Mouse (Mus musculus): ENCODE results near the gene Prpf40b.
"Not testable (repeated sequence)": the region's sequence is repeated elsewhere in the genome, so short reads cannot be mapped to it uniquely, and the experiment has no call there.

The Prpf40b gene

DNA sequence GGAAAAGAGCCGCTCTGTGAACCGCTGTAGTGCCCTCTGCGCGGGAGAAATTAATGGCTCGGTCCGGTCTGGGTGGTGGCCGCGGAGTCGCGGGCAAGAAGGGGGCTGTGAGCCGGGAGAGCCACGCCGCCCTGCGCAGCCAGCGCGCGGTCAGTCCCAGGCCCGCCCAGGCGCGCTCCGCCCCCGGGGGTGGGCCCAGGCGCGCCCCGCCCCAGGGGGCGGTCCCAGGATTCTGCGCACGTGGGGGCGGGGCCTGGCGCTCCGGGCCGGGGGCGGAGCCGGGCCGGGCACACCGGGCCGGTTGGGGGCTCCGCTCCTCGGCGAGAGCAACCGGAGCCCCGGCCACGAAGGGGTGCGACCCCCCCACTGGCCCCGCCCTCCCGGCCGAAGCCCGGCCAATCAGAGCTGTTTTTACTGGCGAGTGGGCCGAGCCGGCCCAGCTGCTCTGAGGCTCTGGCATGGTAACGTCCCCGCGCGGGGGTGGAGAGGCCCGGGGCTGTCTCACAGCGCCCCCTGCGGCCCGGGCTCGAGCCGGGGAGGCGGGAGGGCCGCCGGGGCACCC is at the start of gene Prpf40b:
Prpf40b (plus strand) TSS at position 275 of the 562 bp plus-strand sequence.
- peak; percentile 92 for DNase-seq (ENCODE audit: low read depth, low spot score)

- not testable (repeated sequence) for DNase-seq (ENCODE audit: low read depth, low spot score)
Observed at GRCm38 (mm10) chr15:99246736-99247135, 48.2 kb upstream of the Prpf40b start.

GRCm38 (mm10) chr15:99248972-99249371 is 45.9 kb upstream of the Prpf40b start:
- no peak for DNase-seq (ENCODE audit: low read depth, low spot score)

DNA sequence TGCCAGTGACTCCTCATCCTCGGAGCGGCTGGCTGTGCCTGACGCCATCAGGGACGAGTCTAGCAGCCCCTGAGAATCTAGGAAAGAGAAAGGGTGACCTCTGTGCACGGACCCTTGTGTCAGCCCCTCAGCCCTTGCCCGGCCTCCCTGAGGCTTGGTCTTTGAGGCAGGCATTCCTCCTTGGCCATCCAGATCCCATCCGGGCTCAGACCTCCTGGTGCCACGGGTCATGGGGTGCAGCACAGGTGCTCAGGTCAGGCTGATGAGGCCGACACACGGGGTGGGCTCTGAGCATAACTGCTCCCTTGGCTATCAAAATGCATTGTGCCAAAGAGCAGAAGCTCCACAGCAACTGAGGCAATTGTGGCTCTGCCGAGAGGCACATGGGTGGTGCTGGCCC is 44.9 kb upstream of the Prpf40b start:
- DNase-seq (ENCODE audit: low read depth, low spot score) = no peak

DNA sequence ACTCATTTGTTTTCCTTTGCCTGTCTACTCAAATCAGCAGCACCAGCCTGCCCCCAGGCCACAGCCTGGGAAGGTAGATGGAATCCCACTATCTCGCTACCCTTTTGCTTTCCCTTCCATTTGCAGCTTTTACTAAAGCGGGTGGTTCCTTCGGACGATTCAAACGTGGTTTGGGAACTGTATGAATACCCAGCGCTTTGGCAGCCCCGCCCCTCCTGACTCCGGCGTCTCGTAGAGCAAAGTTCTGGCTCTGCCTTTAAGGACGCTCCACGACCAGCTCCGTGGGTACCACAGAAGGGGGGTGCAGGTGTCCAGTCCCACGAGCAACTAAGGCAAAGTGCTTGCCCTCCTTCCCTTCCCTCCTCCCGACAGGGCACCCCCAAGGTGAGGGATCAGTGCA is 43.8 kb upstream of the Prpf40b start:
- not testable (repeated sequence) for DNase-seq (ENCODE audit: low read depth, low spot score)

- DNase-seq (ENCODE audit: low read depth, low spot score) = peak; percentile 99
Observed at GRCm38 (mm10) chr15:99251626-99252380, 43.1 kb upstream of the Prpf40b start, which contains the start of gene Mcrs1. Mcrs1 (minus strand) TSS chr15:99251961.

GRCm38 (mm10) chr15:99252381-99253174 is 42.3 kb upstream of the Prpf40b start:
- DNase-seq (ENCODE audit: low read depth, low spot score) = peak; percentile 19

- DNase-seq (ENCODE audit: low read depth, low spot score) = not testable (repeated sequence)
Observed at GRCm38 (mm10) chr15:99253175-99253479, 41.8 kb upstream of the Prpf40b start.

DNA sequence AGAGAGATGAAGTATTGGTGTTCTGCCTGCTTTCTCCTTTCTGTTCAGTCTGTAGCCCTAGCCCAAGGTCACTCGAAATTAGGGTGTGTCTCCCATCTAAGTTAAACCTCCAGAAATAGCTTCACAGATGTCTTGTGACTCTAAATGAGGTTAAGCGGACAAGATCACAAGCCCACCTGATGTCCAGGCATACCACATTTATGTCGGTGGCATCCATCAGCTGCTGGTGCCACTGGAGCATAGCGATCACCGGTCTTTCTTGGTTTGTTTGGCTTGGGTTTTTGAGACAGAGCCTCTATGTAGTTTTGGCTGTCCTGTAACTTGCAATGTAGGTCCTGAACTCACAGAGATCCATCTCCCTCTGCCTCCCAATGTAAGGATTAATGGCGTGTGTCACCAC is 41.1 kb upstream of the Prpf40b start:
- DNase-seq (ENCODE audit: low read depth, low spot score) = no peak

DNA sequence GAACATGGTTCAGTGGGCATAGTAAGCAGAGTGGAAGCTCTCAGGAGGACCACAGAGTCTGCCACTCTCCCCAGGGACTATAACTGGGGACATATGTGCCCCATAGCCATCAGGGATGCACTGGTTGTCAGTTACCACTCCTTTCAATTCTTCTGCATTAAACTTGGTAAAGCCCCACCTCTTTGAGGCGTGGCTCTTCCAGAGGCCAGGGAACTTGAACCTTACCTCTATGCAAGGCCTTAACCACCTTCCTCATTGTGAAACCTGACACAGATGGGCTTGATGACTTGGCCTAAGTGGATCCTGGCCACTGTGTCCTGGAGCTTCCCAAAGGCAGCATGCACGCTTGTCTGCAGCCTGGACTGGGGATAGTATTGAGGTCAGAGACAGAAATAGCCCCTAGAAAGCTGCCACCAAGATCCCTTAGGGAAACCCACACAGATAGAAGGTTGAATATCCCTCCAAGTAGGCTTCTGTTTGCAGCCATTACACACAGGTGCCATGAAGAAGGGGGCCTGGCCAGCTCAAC is 40.3 kb upstream of the Prpf40b start:
- no peak for DNase-seq (ENCODE audit: low read depth, low spot score)

DNA sequence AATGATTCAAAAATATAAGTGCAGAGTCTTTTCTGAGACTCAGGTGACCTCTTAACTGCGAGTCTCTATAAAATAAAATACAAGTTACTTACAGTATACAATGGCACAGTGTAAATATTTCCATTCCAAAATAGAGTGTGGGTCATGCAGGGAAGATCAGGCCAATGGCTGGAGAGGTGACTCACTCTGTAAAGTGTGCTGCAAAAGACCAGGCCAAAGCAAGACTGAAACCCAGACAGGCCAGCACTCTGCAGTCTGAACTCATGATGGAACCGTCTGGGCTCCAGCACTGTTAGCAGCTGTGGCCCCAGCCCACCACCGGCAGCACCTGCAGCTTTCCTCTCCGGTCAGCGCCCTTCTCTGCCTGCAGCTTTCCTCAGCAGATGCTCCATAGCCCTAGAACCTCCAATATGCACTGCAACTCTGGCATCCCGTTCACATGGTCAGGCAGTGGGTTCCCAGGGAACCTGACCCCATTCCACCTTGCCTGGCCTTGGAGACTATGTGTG is 39.6 kb upstream of the Prpf40b start:
- no peak for DNase-seq (ENCODE audit: low read depth, low spot score)

DNA sequence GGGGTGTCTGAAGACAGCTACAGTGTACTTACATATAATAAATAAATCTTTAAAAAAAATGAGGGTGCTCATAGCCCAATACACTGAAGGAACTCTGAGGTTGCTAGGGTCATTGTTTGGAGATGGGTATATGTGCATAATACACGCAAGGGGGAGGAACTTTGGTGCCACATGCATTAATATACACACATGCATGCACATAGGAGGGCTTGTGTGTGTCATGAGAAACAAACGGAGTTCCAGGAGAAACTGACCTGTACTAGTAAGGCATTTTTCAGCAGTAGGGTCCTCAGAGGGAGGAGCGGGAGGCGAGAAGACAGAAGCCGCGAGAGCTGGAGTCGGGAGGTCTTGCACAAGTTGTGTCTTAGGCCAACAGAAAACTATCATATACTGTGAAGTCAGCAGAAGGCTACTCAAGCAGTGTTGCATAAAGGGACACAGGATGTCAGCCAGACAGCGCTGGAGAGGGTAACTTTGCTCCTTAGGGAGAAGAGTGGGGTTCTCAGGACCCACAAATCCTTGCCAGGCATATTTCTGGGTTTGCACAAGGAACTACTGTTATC is 35.6 kb upstream of the Prpf40b start:
- DNase-seq (ENCODE audit: low read depth, low spot score) = no peak

GRCm38 (mm10) chr15:99259730-99260252 is 35.1 kb upstream of the Prpf40b start:
- peak; percentile 87 for DNase-seq (ENCODE audit: low read depth, low spot score)

DNA sequence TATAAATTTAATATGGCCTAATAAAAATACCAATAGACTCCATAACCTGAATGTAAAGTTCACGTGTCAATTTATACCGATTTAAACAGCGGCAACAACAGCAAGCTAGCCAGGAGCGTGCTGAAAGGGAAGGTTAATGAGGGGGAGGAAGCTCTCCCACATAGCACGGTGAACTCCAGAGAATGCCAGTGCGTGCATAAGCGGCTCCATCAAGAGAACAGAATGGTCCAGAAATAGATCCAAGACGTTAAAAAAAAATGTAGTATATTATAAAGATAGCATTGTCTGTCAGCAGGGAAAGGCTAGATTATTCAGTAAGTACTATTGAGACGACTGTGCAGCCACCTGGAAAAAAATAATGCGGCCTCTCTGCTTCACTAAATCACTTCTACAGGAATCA is 32.2 kb upstream of the Prpf40b start:
- DNase-seq (ENCODE audit: low read depth, low spot score) = no peak

DNA sequence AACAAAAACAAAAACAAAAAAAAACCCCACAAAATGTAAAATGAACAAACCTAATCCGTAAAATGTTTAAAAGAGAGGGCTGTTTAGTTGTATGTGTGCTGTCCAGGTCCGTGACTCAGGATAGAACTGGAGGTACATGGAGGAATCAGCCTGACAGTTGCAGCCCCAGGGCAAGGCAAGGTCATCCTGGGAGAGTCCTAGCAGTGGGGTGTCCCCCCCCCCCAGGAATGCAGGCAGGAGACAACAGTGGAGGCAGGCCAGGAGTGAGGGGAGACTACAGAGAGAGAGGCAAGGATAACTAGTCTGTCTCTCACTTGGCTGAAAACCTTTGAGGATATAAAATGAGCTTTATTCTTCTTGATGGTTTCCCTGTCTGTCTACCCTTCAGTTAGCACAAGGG is 30.5 kb upstream of the Prpf40b start:
- no peak for DNase-seq (ENCODE audit: low read depth, low spot score)

DNA sequence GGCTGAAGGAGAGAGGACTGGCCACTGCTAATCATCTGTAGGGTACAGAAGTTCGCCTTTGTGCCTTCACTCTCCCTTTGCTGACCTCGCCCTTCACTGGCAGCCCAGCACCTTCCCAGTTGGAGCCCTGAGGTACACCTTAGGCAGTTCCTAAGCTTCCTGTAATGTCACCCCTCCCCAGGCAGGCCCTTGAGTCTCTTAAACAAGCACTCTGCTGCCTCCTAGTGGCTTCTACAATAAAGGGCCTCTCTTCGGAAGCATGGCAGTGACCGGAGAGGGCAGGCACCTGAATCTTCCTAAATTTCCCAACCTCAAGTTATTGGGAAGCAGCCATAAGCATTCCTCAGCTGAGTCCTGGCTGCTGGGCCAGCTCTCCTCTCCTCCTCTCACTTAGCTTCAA is 29.2 kb upstream of the Prpf40b start:
- DNase-seq (ENCODE audit: low read depth, low spot score) = peak; percentile 84

DNA sequence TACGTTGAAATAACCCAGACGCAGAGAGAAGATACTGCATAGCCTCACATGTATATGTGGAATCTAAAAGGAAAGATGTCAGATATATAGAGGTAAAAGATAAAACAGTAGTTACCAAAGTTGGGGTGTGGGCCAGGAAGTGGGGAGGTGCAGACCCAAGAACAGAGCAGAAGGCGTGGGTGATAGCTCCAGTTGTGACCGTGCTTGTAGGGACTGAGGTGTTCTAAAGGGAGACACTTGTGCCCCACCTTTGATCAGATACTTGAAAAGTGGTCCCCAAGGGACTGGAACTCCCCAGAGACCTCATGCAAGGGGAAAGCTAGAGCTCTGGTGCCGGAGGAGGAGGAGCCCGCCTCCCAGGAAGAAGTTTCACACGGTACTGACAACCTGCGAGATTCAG is 18.8 kb upstream of the Prpf40b start:
- no peak for DNase-seq (ENCODE audit: low read depth, low spot score)

DNA sequence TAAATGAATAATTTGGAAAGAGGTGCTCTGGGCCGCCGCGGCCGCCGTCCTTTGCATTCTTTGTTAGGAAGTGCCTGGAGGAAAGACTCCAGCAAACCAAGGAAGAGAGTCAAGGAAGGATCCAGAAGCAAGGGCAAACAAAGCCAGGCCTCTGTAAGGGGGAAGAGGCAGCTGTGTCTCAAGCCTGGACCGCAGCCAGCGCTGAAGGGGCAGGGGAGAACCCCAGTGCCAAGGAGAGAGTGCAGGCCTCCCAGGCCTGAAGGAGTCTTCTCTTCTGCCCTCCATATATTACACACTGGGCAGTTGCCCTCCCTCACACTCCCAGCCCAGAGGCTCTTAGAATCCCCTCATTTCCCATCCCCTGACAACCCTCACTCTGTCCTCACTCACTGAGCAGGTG is 16.6 kb upstream of the Prpf40b start:
- no peak for DNase-seq (ENCODE audit: low read depth, low spot score)

GRCm38 (mm10) chr15:99283456-99283855 is 11.4 kb upstream of the Prpf40b start:
- no peak for DNase-seq (ENCODE audit: low read depth, low spot score)

GRCm38 (mm10) chr15:99284527-99285188 is 10.2 kb upstream of the Prpf40b start:
- no peak for DNase-seq (ENCODE audit: low read depth, low spot score)

- DNase-seq (ENCODE audit: low read depth, low spot score) = no peak
Observed at GRCm38 (mm10) chr15:99285189-99285535, 9.7 kb upstream of the Prpf40b start.
